Mouse (Mus musculus) cortical plate, adult 2 months (tissue): Measurements from ENCODE around the gene Baiap2. TPM values are rescaled to one million over a fixed set of nuclear protein-coding genes. Genes with fewer than 3 reads are reported as not detected.

Experiments used
- H3K27ac ChIP-seq: fragments of 200-500 bp; 2 replicates; pipeline ENCODE4 v1.5.1; 2012; ENCODE audit warnings: low read length, control low read depth, inconsistent platforms; ENCODE audit not compliant: insufficient read depth
- H3K4me1 ChIP-seq: fragments of 200-500 bp; 2 replicates; pipeline ENCODE4 v1.6.1; 2011; ENCODE audit warnings: low read length; ENCODE audit not compliant: control insufficient read depth, insufficient read depth
- H3K4me3 ChIP-seq: fragments of 200-500 bp; 2 replicates; pipeline ENCODE4 v1.5.1; 2011; ENCODE audit warnings: mild to moderate bottlenecking, low read length, control low read depth; ENCODE audit not compliant: insufficient read depth
- CTCF ChIP-seq: fragments of 200-500 bp; IDR thresholded peaks from 2 replicates; pipeline ENCODE4 v1.5.1; 2011; ENCODE audit warnings: mild to moderate bottlenecking, control low read depth, low read length; ENCODE audit not compliant: insufficient read depth; ENCODE audit errors: extremely low read depth
- POLR2A ChIP-seq: fragments of 200-500 bp; IDR thresholded peaks from 2 replicates; pipeline ENCODE4 v1.6.1; 2011; ENCODE audit warnings: mild to moderate bottlenecking, low read length, control low read depth; ENCODE audit not compliant: insufficient read depth; ENCODE audit errors: extremely low read depth
- polyA plus RNA-seq: library from polyadenylated mRNA; depleted of rRNA; stranded (reverse); fragments of >200 nt; gene quantifications from 2 replicates; pipeline ENCODE4 v1.2.3, GENCODE M21; 2012

The Baiap2 gene
- polyA plus RNA-seq, 1 experiment = 253 TPM

- 0 out of 2 replicates have a peak overlapping the region, but pooled peaks have one; percentile 3 for H3K4me3 ChIP-seq
- 0 out of 2 replicates have a peak, but pooled peaks have one; percentile 17 for TF ChIP-seq POLR2A
- no peak for TF ChIP-seq CTCF
- H3K27ac ChIP-seq = peak overlapping the region; percentile 73
- peaks cover 31% of the 10 kb centered on the region for H3K4me1 ChIP-seq
Observed at GRCm38 (mm10) chr11:120041191-120042123, 98.9 kb downstream of the Baiap2 start.

GRCm38 (mm10) chr11:120042141-120042838 lies 99.7 kb downstream of the Baiap2 start:
- peak overlapping the region; percentile 73 for H3K27ac ChIP-seq
- TF ChIP-seq CTCF = no peak
- no peak for TF ChIP-seq POLR2A
- peaks cover 31% of the 10 kb centered on the region for H3K4me1 ChIP-seq
- no peak overlapping the region for H3K4me3 ChIP-seq

- Histone ChIP-seq H3K4me3 (peak overlapping the region; percentile 82), H3K27ac (peak overlapping the region; percentile 99; the same call in 1 of the 2 replicates), H3K4me1 (peaks cover 20% of the 10 kb centered on the region)
- TF ChIP-seq CTCF (no peak), POLR2A (no peak)
Observed at GRCm38 (mm10) chr11:120045341-120045740, 102.8 kb downstream of the Baiap2 start.

- Histone ChIP-seq H3K4me1 (peaks cover 15% of the 10 kb centered on the region), H3K27ac (peak overlapping the region; percentile 99), H3K4me3 (peak overlapping the region; percentile 82)
- 0 out of 2 replicates have a peak, but pooled peaks have one; percentile 7 for TF ChIP-seq POLR2A
- TF ChIP-seq CTCF = no peak
Observed at GRCm38 (mm10) chr11:120045839-120046552, 103.4 kb downstream of the Baiap2 start.

- peak within 1 kb of the TSS; percentile 99 for H3K27ac ChIP-seq
- peaks cover 10% of the 10 kb centered on the region for H3K4me1 ChIP-seq
- no peak for TF ChIP-seq POLR2A
- TF ChIP-seq CTCF = no peak
- H3K4me3 ChIP-seq = peak within 1 kb of the TSS; percentile 82
Observed at GRCm38 (mm10) chr11:120046553-120047191, 104.1 kb downstream of the Baiap2 start, which contains the start of gene Aatk. Gene Aatk (minus strand): TSS chr11:120047167.

GRCm38 (mm10) chr11:120047531-120048251 lies 105.1 kb downstream of the Baiap2 start:
- Histone ChIP-seq H3K4me3 (peak overlapping the region; percentile 82), H3K27ac (peak overlapping the region; percentile 72), H3K4me1 (peaks cover 1% of the 10 kb centered on the region)
- TF ChIP-seq CTCF (no peak), POLR2A (peak; percentile 41; the same call in 1 of the 2 replicates)

GRCm38 (mm10) chr11:120048252-120048556 lies 105.6 kb downstream of the Baiap2 start:
- TF ChIP-seq POLR2A (peak; percentile 48; the same call in 1 of the 2 replicates), CTCF (0 out of 2 replicates have a peak, but pooled peaks have one; percentile 19)
- no peaks in the 10 kb centered on the region; the same call in 1 of the 2 replicates for H3K4me1 ChIP-seq
- H3K4me3 ChIP-seq = peak overlapping the region; percentile 82
- peak overlapping the region; percentile 72 for H3K27ac ChIP-seq

- Histone ChIP-seq H3K27ac (no peak overlapping the region), H3K4me1 (no peaks in the 10 kb centered on the region; the same call in 1 of the 2 replicates), H3K4me3 (no peak overlapping the region)
- no peak for TF ChIP-seq CTCF
- no peak for TF ChIP-seq POLR2A
Observed at GRCm38 (mm10) chr11:120049067-120049466, 106.5 kb downstream of the Baiap2 start.
